In genomic region chr11:100937295-100937694, GRCm38 (mm10) we compare ENCODE assay signal across 9 mouse cellular contexts. TPM values are rescaled to one million over a fixed set of nuclear protein-coding genes. Genes with fewer than 3 reads are reported as not detected.
DNase-seq lines count a peak whose midpoint lies in the region; ATAC-seq and TF ChIP-seq lines count a peak whose summit lies in the region.
"Had no signal": no experiment of that assay in that cellular context is flagged by ENCODE, and none has a peak within 500 bp of the region (broad histone marks: within the 10 kb centered on the region; RNA-seq: fewer than 3 reads in every experiment).

No protein-coding gene starts in this region.

- 0 out of 2 replicates have a peak overlapping the region, but pooled peaks have one; percentile 96 for H3K9ac ChIP-seq in heart, embryonic 14.5 days (ENCODE audit: low read length)
- no peak overlapping the region for H3K9ac ChIP-seq in lung, embryonic 15.5 days

- no peak for DNase-seq in heart, postnatal 36 days
- DNase-seq in lung, adult 18-20 months = no peak
- DNase-seq in left cerebral cortex, postnatal 4 days = no peak
- DNase-seq in left cerebral cortex, postnatal 14 days (ENCODE audit: low spot score in 2 of 2) = no peak
- DNase-seq: adrenal gland, postnatal 10 days had no signal

- H3K36me3 ChIP-seq in heart, embryonic 14.5 days (ENCODE audit: control insufficient read depth, insufficient read depth, low read length) = peaks cover 6% of the 10 kb centered on the region; the same call in 1 of the 2 replicates
- H3K36me3 ChIP-seq in lung, embryonic 15.5 days = no peaks in the 10 kb centered on the region
- no peaks in the 10 kb centered on the region for H3K36me3 ChIP-seq in myocyte (ENCODE audit: control insufficient read depth, insufficient read depth)

- no peak for TF ChIP-seq POLR2A in embryonic fibroblast, embryonic 13.5 days (IDR thresholded peaks at IDR 0.05; ENCODE audit: low read depth, low read length)
- TF ChIP-seq POLR2A in myocyte (IDR thresholded peaks at IDR 0.05; ENCODE audit: insufficient read length, low read depth) = no peak

- peaks cover 68% of the 10 kb centered on the region for H3K79me2 ChIP-seq in myocyte (ENCODE audit: control insufficient read depth, insufficient read depth)

- H3K4me1 ChIP-seq in heart, embryonic 14.5 days (ENCODE audit: control insufficient read depth in 2 of 2, insufficient read depth in 2 of 2, low read length in 2 of 2) = peaks cover 3 to 36% of the 10 kb centered on the region in 2 experiments; a peak in 2 of 4 replicates
- peaks cover 25% of the 10 kb centered on the region for H3K4me1 ChIP-seq in lung, embryonic 15.5 days
- peaks cover 13% of the 10 kb centered on the region for H3K4me1 ChIP-seq in embryonic fibroblast, embryonic 13.5 days (ENCODE audit: control insufficient read depth, insufficient read depth, low read length)

- 30% methylated on average over 4 of the region's 4 CpGs for WGBS in heart, embryonic 14.5 days
- 63% methylated on average over 4 of the region's 4 CpGs for WGBS in lung, embryonic 15.5 days

- 0 out of 4 replicates have a peak overlapping the region, but pooled peaks of 1 of the 2 experiments have one; percentile 92 for H3K27ac ChIP-seq in heart, embryonic 14.5 days (replicated peaks in 1 of 2; ENCODE audit: control insufficient read depth in 1 of 2, insufficient read depth in 1 of 2, low read depth in 2 of 2, low read length in 2 of 2)
- no peak overlapping the region for H3K27ac ChIP-seq in lung, embryonic 15.5 days
- no peak overlapping the region for H3K27ac ChIP-seq in embryonic fibroblast, embryonic 13.5 days (ENCODE audit: insufficient read depth, low read length)

- intact Hi-C loops in heart, postnatal 36 days (cut with DNase I) = loop anchor here (5.0 kb wide), 1 partner anchor 315 kb away; the partner anchor contains the start of gene Dnajc7
- intact Hi-C loops in left cerebral cortex, postnatal 4 days (cut with DNase I) = no loop called here
- intact Hi-C loops in left cerebral cortex, postnatal 14 days (cut with DNase I) = loop anchor here (5.0 kb wide), 1 partner anchor 45 kb away; no protein-coding TSS in a partner anchor

- H3K4me3 ChIP-seq in heart, embryonic 14.5 days (ENCODE audit: control insufficient read depth in 1 of 2, insufficient read depth in 1 of 2, low read depth in 1 of 2, low read length in 2 of 2) = peak overlapping the region in 1 of 2 experiments; percentile 99; a peak in 1 of 4 replicates
- no peak overlapping the region for H3K4me3 ChIP-seq in lung, embryonic 15.5 days
- peak overlapping the region; percentile 94 for H3K4me3 ChIP-seq in embryonic fibroblast, embryonic 13.5 days (ENCODE audit: insufficient read depth, low read length)
- H3K4me3 ChIP-seq in myocyte = peak overlapping the region; percentile 89

- H3K9me3 ChIP-seq in heart, embryonic 14.5 days (ENCODE audit: control insufficient read depth, low read length) = no peaks in the 10 kb centered on the region
- no peaks in the 10 kb centered on the region for H3K9me3 ChIP-seq in lung, embryonic 15.5 days

- ATAC-seq in heart, embryonic 14.5 days (ENCODE audit: insufficient number of reproducible peaks, insufficient read depth, low FRiP score, low read depth) = no peak
- no peak for ATAC-seq in lung, embryonic 15.5 days (ENCODE audit: borderline replicate concordance, extremely low read depth, low FRiP score, low TSS enrichment)

- peak overlapping the region; percentile 81 for H3K4me2 ChIP-seq in heart, embryonic 14.5 days (ENCODE audit: low read length)
- H3K4me2 ChIP-seq in lung, embryonic 15.5 days = peak overlapping the region; percentile 86; the same call in 1 of the 2 replicates
- H3K4me2 ChIP-seq in myocyte (ENCODE audit: low read depth) = peak overlapping the region; percentile 75

- TF ChIP-seq CTCF in embryonic fibroblast, embryonic 13.5 days (IDR thresholded peaks at IDR 0.05; ENCODE audit: borderline replicate concordance, insufficient read depth, low read length) = no peak

- H3ac ChIP-seq in myocyte (ENCODE audit: control insufficient read depth, insufficient read length) = no peak overlapping the region

- no peaks in the 10 kb centered on the region for H3K27me3 ChIP-seq in heart, embryonic 14.5 days (ENCODE audit: control insufficient read depth, insufficient read depth, low read length)
- H3K27me3 ChIP-seq in lung, embryonic 15.5 days = no peaks in the 10 kb centered on the region
- no peaks in the 10 kb centered on the region for H3K27me3 ChIP-seq in myocyte (ENCODE audit: control insufficient read depth, insufficient read depth, insufficient read length)

TF ChIP-seq in myocyte, 11 proteins besides CTCF, POLR2A, EP300 and RAD21:
- no peak for TF ChIP-seq POLR2AphosphoS2 (IDR thresholded peaks at IDR 0.05; ENCODE audit: insufficient read length, low read depth)
- TF ChIP-seq SRF (IDR thresholded peaks at IDR 0.05; ENCODE audit: control insufficient read depth, insufficient read length, low read depth) = no peak
- no peak for TF ChIP-seq USF1 (IDR thresholded peaks at IDR 0.05; ENCODE audit: low read depth)
- TF ChIP-seq E2F4 (IDR thresholded peaks at IDR 0.05; ENCODE audit: insufficient read depth) = no peak
- no peak for TF ChIP-seq REST (IDR thresholded peaks at IDR 0.05; ENCODE audit: insufficient read depth, insufficient read length)
- no peak for TF ChIP-seq MAX (IDR thresholded peaks at IDR 0.05; ENCODE audit: low read depth)
- no peak for TF ChIP-seq TCF12 (IDR thresholded peaks at IDR 0.05; ENCODE audit: insufficient read depth, poor library complexity, severe bottlenecking)
- no peak for TF ChIP-seq MYOG (IDR thresholded peaks at IDR 0.05; ENCODE audit: control insufficient read depth in 1 of 3, insufficient read depth in 1 of 3, insufficient read length in 2 of 3, low read depth in 2 of 3)
- TF ChIP-seq CEBPB (IDR thresholded peaks at IDR 0.05; ENCODE audit: insufficient read depth, poor library complexity, severe bottlenecking) = no peak
- no peak for TF ChIP-seq TCF3 (IDR thresholded peaks at IDR 0.05; ENCODE audit: insufficient read length, low read depth)
- no peak for TF ChIP-seq MYOD1 (IDR thresholded peaks at IDR 0.05; ENCODE audit: control insufficient read depth in 1 of 3, insufficient read length in 2 of 3, low read depth in 2 of 3)
TF ChIP-seq in myocyte: peak in this region for 0.

RNA-seq across cellular contexts. Expression of gene Stat3, which starts 2.0 kb away (rescaled TPM):
- 51.8 and 53.3 TPM in 2 replicates for polyA plus RNA-seq in heart, embryonic 14.5 days (2014; fragmentation: Nextera tagmentation; extraction: Ambion mirVana)
- 10 to 100 TPM; 93.5 to 93.9 TPM for total RNA-seq in heart, postnatal 36 days (2021)
- 41.2 and 53.4 TPM in 2 replicates for polyA plus RNA-seq in lung, embryonic 15.5 days (2015; fragmentation: Nextera tagmentation; extraction: Ambion mirVana)
- polyA plus RNA-seq in embryonic fibroblast, embryonic 13.5 days (2011; ENCODE audit: insufficient read length, low read depth, missing spikeins) = 122 and 158 TPM in 2 replicates
- 93.7 TPM for polyA plus RNA-seq in myocyte (2012; fragmentation: generic; extraction: Trizol)
- total RNA-seq in left cerebral cortex, postnatal 4 days (2021) = 10 to 100 TPM; 32.4 to 36.7 TPM
- 10 to 100 TPM; 32.9 to 34.2 TPM for total RNA-seq in left cerebral cortex, postnatal 14 days (2021)

RNA-seq across cellular contexts. Expression of gene Cavin1, which starts 33.4 kb away (rescaled TPM):
- 200 and 204 TPM in 2 replicates for polyA plus RNA-seq in heart, embryonic 14.5 days (2014; fragmentation: Nextera tagmentation; extraction: Ambion mirVana)
- 100 to 1,000 TPM; 239 to 258 TPM for total RNA-seq in heart, postnatal 36 days (2021)
- polyA plus RNA-seq in lung, embryonic 15.5 days (2015; fragmentation: Nextera tagmentation; extraction: Ambion mirVana) = 392 and 425 TPM in 2 replicates
- polyA plus RNA-seq in embryonic fibroblast, embryonic 13.5 days (2011; ENCODE audit: insufficient read length, low read depth, missing spikeins) = 387 and 486 TPM in 2 replicates
- 284 TPM for polyA plus RNA-seq in myocyte (2012; fragmentation: generic; extraction: Trizol)
- total RNA-seq in left cerebral cortex, postnatal 4 days (2021) = 10 to 100 TPM; 22.6 to 22.8 TPM
- 10 to 100 TPM; 19.8 to 23.2 TPM for total RNA-seq in left cerebral cortex, postnatal 14 days (2021)
